Mouse (Mus musculus) kidney, adult 2 months (tissue): ENCODE measurements around the gene Gemin6.

Source experiments
- CTCF ChIP-seq: fragments of 200-500 bp; conservative IDR thresholded peaks from 2 replicates; pipeline ENCODE4 v1.5.1; 2011; ENCODE audit warnings: low read depth, mild to moderate bottlenecking, control low read depth, low read length, moderate library complexity, mixed read lengths; ENCODE audit not compliant: insufficient read depth, insufficient read length
- POLR2A ChIP-seq: fragments of 200-500 bp; IDR thresholded peaks from one replicate; pipeline ENCODE4 v1.6.1; 2011; ENCODE audit warnings: low read depth, low read length, control low read depth

GRCm38 (mm10) chr17:80199160-80199778 is 25.0 kb upstream of the Gemin6 start:
- TF ChIP-seq CTCF = no peak
- no peak for TF ChIP-seq POLR2A
